In genomic region chr7:102076714-102077296, GRCm38 (mm10) we compare ENCODE assay signal across 9 mouse cellular contexts. TPM values are rescaled to one million over a fixed set of nuclear protein-coding genes. Genes with fewer than 3 reads are reported as not detected.
A peak's percentile ranks its signal among the peaks of the same experiment; 100 is the strongest.
DNase-seq lines count a peak whose midpoint lies in the region; ATAC-seq and TF ChIP-seq lines count a peak whose summit lies in the region.
"Had no signal": no experiment of that assay in that cellular context is flagged by ENCODE, and none has a peak within 500 bp of the region (broad histone marks: within the 10 kb centered on the region; RNA-seq: fewer than 3 reads in every experiment).

No protein-coding gene starts in this region.

- H3K4me1 ChIP-seq in hindbrain, postnatal 0 days (ENCODE audit: insufficient read depth, low read length) = no peaks in the 10 kb centered on the region
- no peaks in the 10 kb centered on the region for H3K4me1 ChIP-seq in hindbrain, embryonic 12.5 days
- no peaks in the 10 kb centered on the region for H3K4me1 ChIP-seq in neural tube, embryonic 15.5 days

- ATAC-seq in hindbrain, postnatal 0 days = 0 out of 2 replicates have a peak, but pooled peaks have one; percentile 15
- no peak for ATAC-seq in hindbrain, embryonic 12.5 days (ENCODE audit: low FRiP score)
- no peak for ATAC-seq in neural tube, embryonic 15.5 days (ENCODE audit: low FRiP score)

- WGBS in hindbrain, postnatal 0 days = 83% methylated on average over 6 of the region's 7 CpGs
- WGBS in hindbrain, embryonic 12.5 days = 87% methylated on average over 7 of the region's 7 CpGs
- WGBS in neural tube, embryonic 15.5 days = 90% methylated on average over 7 of the region's 7 CpGs

- no peaks in the 10 kb centered on the region for H3K27me3 ChIP-seq in hindbrain, postnatal 0 days (ENCODE audit: insufficient read depth, low read length)
- H3K27me3 ChIP-seq in hindbrain, embryonic 12.5 days = no peaks in the 10 kb centered on the region
- no peaks in the 10 kb centered on the region for H3K27me3 ChIP-seq in neural tube, embryonic 15.5 days (replicated peaks)

- peak; percentile 64 for TF ChIP-seq CTCF in hindbrain, postnatal 0 days (IDR thresholded peaks at IDR 0.05; ENCODE audit: low read depth)

- no peak overlapping the region for H3K9ac ChIP-seq in hindbrain, postnatal 0 days (replicated peaks; ENCODE audit: low read length)
- H3K9ac ChIP-seq in hindbrain, embryonic 12.5 days = no peak overlapping the region
- H3K9ac ChIP-seq in neural tube, embryonic 15.5 days (replicated peaks) = no peak overlapping the region

- H3K36me3 ChIP-seq in hindbrain, postnatal 0 days (ENCODE audit: insufficient read depth, low read length) = peaks cover 57% of the 10 kb centered on the region
- peaks cover 83% of the 10 kb centered on the region for H3K36me3 ChIP-seq in hindbrain, embryonic 12.5 days
- H3K36me3 ChIP-seq in neural tube, embryonic 15.5 days = peaks cover 78% of the 10 kb centered on the region

- H3K27ac ChIP-seq in hindbrain, postnatal 0 days = no peak overlapping the region
- H3K27ac ChIP-seq in hindbrain, embryonic 12.5 days = no peak overlapping the region
- no peak overlapping the region for H3K27ac ChIP-seq in neural tube, embryonic 15.5 days (replicated peaks)

- no peak overlapping the region for H3K4me2 ChIP-seq in hindbrain, postnatal 0 days (ENCODE audit: low read depth, low read length)
- no peak overlapping the region for H3K4me2 ChIP-seq in hindbrain, embryonic 12.5 days (replicated peaks)
- H3K4me2 ChIP-seq in neural tube, embryonic 15.5 days = no peak overlapping the region

- H3K9me3 ChIP-seq in hindbrain, postnatal 0 days (ENCODE audit: low read length) = no peaks in the 10 kb centered on the region
- no peaks in the 10 kb centered on the region for H3K9me3 ChIP-seq in hindbrain, embryonic 12.5 days (replicated peaks)
- H3K9me3 ChIP-seq in neural tube, embryonic 15.5 days (replicated peaks) = no peaks in the 10 kb centered on the region

- DNase-seq in hindbrain, postnatal 0 days (ENCODE audit: low spot score) = peak; percentile 42
- DNase-seq in CD8-positive naive resting alpha-beta T cell, adult 2 months (ENCODE audit: low read depth in 2 of 2, low spot score in 2 of 2) = peak; percentile 14 to 48
- peak; percentile 46 for DNase-seq in c-Kit-positive CD71-positive TER-119-negative erythroid progenitor cells, embryonic 14.5 days (ENCODE audit: low read depth)
- DNase-seq in lung, postnatal 14 days = peak; percentile 35
- DNase-seq in heart, adult 8-10 months (ENCODE audit: low spot score) = no peak
- DNase-seq in left cerebral cortex, adult 8-10 months (ENCODE audit: low spot score in 2 of 2) = no peak

- no peak overlapping the region for H3K4me3 ChIP-seq in hindbrain, postnatal 0 days (ENCODE audit: low read length)
- H3K4me3 ChIP-seq in hindbrain, embryonic 12.5 days = no peak overlapping the region
- H3K4me3 ChIP-seq in neural tube, embryonic 15.5 days (replicated peaks) = no peak overlapping the region

RNA-seq across cellular contexts. Expression of gene Trpc2, which starts 6.1 kb away (rescaled TPM):
- total RNA-seq in hindbrain, postnatal 0 days (2014; rRNA removed) = 2.5 TPM in 1 of 2 replicates, not detected in the other
- 0.09 TPM in 1 of 2 replicates, not detected in the other for polyA plus RNA-seq in hindbrain, postnatal 0 days (2015; fragmentation: Nextera tagmentation; extraction: Ambion mirVana)
- polyA plus RNA-seq in hindbrain, embryonic 12.5 days (2016; fragmentation: Nextera tagmentation; extraction: Ambion mirVana) = 0.21 TPM in 1 of 2 replicates, not detected in the other
- total RNA-seq in heart, adult 8-10 months (2022) = under 1 TPM in 2 of 4 experiments, not detected in 2; 0.11 to 0.87 TPM
- 0.24 TPM in 1 of 2 replicates, not detected in the other for polyA plus RNA-seq in neural tube, embryonic 15.5 days (2015; fragmentation: Nextera tagmentation; extraction: Ambion mirVana)
- total RNA-seq in left cerebral cortex, adult 8-10 months (2022) = 1 to 10 TPM in 3 of 4 experiments, under 1 TPM in 1; 0.61 to 2.4 (median 1.3) TPM

RNA-seq across cellular contexts. Expression of gene Xntrpc, which starts 11.3 kb away (rescaled TPM):
- total RNA-seq in hindbrain, postnatal 0 days (2014; rRNA removed) = 0.47 and 3.5 TPM in 2 replicates
- 0.40 and 0.42 TPM in 2 replicates for polyA plus RNA-seq in hindbrain, postnatal 0 days (2015; fragmentation: Nextera tagmentation; extraction: Ambion mirVana)
- polyA plus RNA-seq in hindbrain, embryonic 12.5 days (2016; fragmentation: Nextera tagmentation; extraction: Ambion mirVana) = 2.5 and 3.0 TPM in 2 replicates
- 1 to 10 TPM in 2 of 4 experiments, under 1 TPM in 2; 0.47 to 1.1 (median 0.82) TPM for total RNA-seq in heart, adult 8-10 months (2022)
- polyA plus RNA-seq in neural tube, embryonic 15.5 days (2015; fragmentation: Nextera tagmentation; extraction: Ambion mirVana) = 0.86 and 1.1 TPM in 2 replicates
- total RNA-seq in left cerebral cortex, adult 8-10 months (2022) = 1 to 10 TPM in 3 of 4 experiments, under 1 TPM in 1; 0.63 to 2.4 (median 1.5) TPM

RNA-seq across cellular contexts. Expression of gene Xndc1, which starts 11.5 kb away (rescaled TPM):
- total RNA-seq in hindbrain, postnatal 0 days (2014; rRNA removed) = 16.2 and 22.6 TPM in 2 replicates
- 15.8 and 19.0 TPM in 2 replicates for polyA plus RNA-seq in hindbrain, postnatal 0 days (2015; fragmentation: Nextera tagmentation; extraction: Ambion mirVana)
- polyA plus RNA-seq in hindbrain, embryonic 12.5 days (2016; fragmentation: Nextera tagmentation; extraction: Ambion mirVana) = 34.6 and 37.3 TPM in 2 replicates
- 1 to 10 TPM; 4.9 to 8.4 (median 6.2) TPM for total RNA-seq in heart, adult 8-10 months (2022)
- 27.0 and 30.6 TPM in 2 replicates for polyA plus RNA-seq in neural tube, embryonic 15.5 days (2015; fragmentation: Nextera tagmentation; extraction: Ambion mirVana)
- 10 to 100 TPM; 20.4 to 28.8 (median 24.4) TPM for total RNA-seq in left cerebral cortex, adult 8-10 months (2022)

RNA-seq across cellular contexts. Expression of gene Rnf121, which starts 11.5 kb away (rescaled TPM):
- total RNA-seq in hindbrain, postnatal 0 days (2014; rRNA removed) = 28.8 and 31.7 TPM in 2 replicates
- 22.6 and 23.8 TPM in 2 replicates for polyA plus RNA-seq in hindbrain, postnatal 0 days (2015; fragmentation: Nextera tagmentation; extraction: Ambion mirVana)
- polyA plus RNA-seq in hindbrain, embryonic 12.5 days (2016; fragmentation: Nextera tagmentation; extraction: Ambion mirVana) = 29.2 and 31.6 TPM in 2 replicates
- total RNA-seq in heart, adult 8-10 months (2022) = 10 to 100 TPM; 19.4 to 25.8 (median 22.5) TPM
- 33.0 and 33.5 TPM in 2 replicates for polyA plus RNA-seq in neural tube, embryonic 15.5 days (2015; fragmentation: Nextera tagmentation; extraction: Ambion mirVana)
- total RNA-seq in left cerebral cortex, adult 8-10 months (2022) = 10 to 100 TPM; 45.4 to 51.5 (median 47.8) TPM

RNA-seq across cellular contexts. Expression of gene Art1, which starts 24.7 kb away (rescaled TPM):
- 0.10 and 2.3 TPM in 2 replicates for total RNA-seq in hindbrain, postnatal 0 days (2014; rRNA removed)
- polyA plus RNA-seq in hindbrain, postnatal 0 days (2015; fragmentation: Nextera tagmentation; extraction: Ambion mirVana) = 0.39 and 0.44 TPM in 2 replicates
- polyA plus RNA-seq in hindbrain, embryonic 12.5 days (2016; fragmentation: Nextera tagmentation; extraction: Ambion mirVana) = 1.2 and 2.4 TPM in 2 replicates
- total RNA-seq in heart, adult 8-10 months (2022) = 100 to 1,000 TPM; 301 to 387 (median 344) TPM
- 1.5 and 2.5 TPM in 2 replicates for polyA plus RNA-seq in neural tube, embryonic 15.5 days (2015; fragmentation: Nextera tagmentation; extraction: Ambion mirVana)
- under 1 TPM in 3 of 4 experiments, not detected in 1; 0.25 to 0.46 (median 0.26) TPM for total RNA-seq in left cerebral cortex, adult 8-10 months (2022)
- total RNA-seq: layer of hippocampus, adult 18-20 months had no signal

Comparison
In these comparisons a context has a peak if more than half of its experiments do, and no peak if none do; other contexts are left out.
1. DNase-seq: peak in hindbrain, postnatal 0 days (single experiment), CD8-positive naive resting alpha-beta T cell, adult 2 months (2 of 2), c-Kit-positive CD71-positive TER-119-negative erythroid progenitor cells, embryonic 14.5 days (single experiment) and lung, postnatal 14 days (single experiment); none in heart, adult 8-10 months (single experiment) and left cerebral cortex, adult 8-10 months (0 of 2).